Comparison of ENCODE assay signal across 16 mouse cellular contexts in the genomic region with DNA sequence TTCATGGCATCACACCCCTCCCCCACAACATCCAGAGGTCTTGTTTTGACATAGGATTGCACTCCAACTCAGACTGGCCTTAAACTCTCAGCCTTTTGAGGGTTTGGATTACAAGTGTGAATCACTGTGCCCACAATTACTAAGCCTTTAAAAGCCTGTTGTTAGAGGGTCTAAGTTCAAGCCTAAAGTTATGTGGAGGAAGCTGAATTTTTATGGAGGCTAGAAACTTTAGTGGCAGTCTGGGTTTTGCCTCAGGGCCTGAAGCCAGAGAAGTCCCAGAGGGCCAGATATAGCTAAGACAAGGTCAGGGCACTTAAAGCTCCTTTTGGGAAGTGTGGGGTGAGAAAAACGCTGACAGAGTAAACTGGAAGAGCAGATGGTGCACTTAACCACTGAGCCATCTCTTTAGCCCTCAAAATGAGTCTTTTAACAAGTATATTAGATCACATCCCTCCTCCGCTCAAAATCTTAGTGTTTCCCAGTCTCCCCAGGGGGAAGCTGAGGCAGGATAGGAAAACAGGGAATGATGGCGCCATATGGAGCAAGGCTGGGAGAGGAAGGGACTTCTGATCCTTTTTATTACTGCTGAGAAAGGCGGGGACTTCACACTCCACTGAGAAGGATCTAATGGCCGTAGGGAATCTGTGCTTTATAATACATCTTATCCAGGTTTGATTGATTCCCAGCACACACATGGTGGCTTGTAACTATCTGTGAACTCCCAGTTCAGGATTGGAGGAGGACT. TPM values are rescaled to one million over a fixed set of nuclear protein-coding genes. Genes with fewer than 3 reads are reported as not detected.
DNase-seq lines count a peak whose midpoint lies in the region; ATAC-seq and TF ChIP-seq lines count a peak whose summit lies in the region.
"Had no signal": no experiment of that assay in that cellular context is flagged by ENCODE, and none has a peak within 500 bp of the region (broad histone marks: within the 10 kb centered on the region; RNA-seq: fewer than 3 reads in every experiment).

No protein-coding gene starts in this region.

- H3K27me3 ChIP-seq in liver, embryonic 11.5 days (replicated peaks; ENCODE audit: control insufficient read depth, insufficient read depth, low read length) = no peaks in the 10 kb centered on the region

- no peaks in the 10 kb centered on the region for H3K4me1 ChIP-seq in liver, embryonic 11.5 days (replicated peaks; ENCODE audit: control insufficient read depth, insufficient read depth, low read length)

- H3K4me2 ChIP-seq in liver, embryonic 11.5 days = no peak overlapping the region

- H3K9me3 ChIP-seq in liver, embryonic 11.5 days (ENCODE audit: control insufficient read depth, low read length) = no peaks in the 10 kb centered on the region
- H3K9me3 ChIP-seq: midbrain, embryonic 10.5 days had no signal

- ATAC-seq in liver, embryonic 11.5 days (replicated peaks; ENCODE audit: low FRiP score) = no peak
- ATAC-seq: forebrain, embryonic 14.5 days; lung, postnatal 0 days had no signal

- TF ChIP-seq CTCF in gastrocnemius, adult 2 months (IDR thresholded peaks at IDR 0.05) = no peak

- 0 out of 2 replicates have a peak overlapping the region, but pooled peaks have one; percentile 6 for H3K27ac ChIP-seq in gastrocnemius, adult 2 months
- no peak overlapping the region for H3K27ac ChIP-seq in liver, embryonic 11.5 days (ENCODE audit: low read depth, low read length)
- H3K27ac ChIP-seq: midbrain, embryonic 10.5 days had no signal

- H3K36me3 ChIP-seq in liver, embryonic 11.5 days (ENCODE audit: control insufficient read depth, insufficient read depth, low read length) = no peaks in the 10 kb centered on the region
- H3K36me3 ChIP-seq: midbrain, embryonic 10.5 days had no signal

- no peak overlapping the region for H3K4me3 ChIP-seq in gastrocnemius, adult 2 months
- H3K4me3 ChIP-seq in liver, embryonic 11.5 days (ENCODE audit: low read depth, low read length) = no peak overlapping the region
- H3K4me3 ChIP-seq: midbrain, embryonic 10.5 days had no signal

- no peak for DNase-seq in gastrocnemius, adult 2 months
- no peak for DNase-seq in gastrocnemius, postnatal 25 days
- peak; percentile 89 for DNase-seq in 3T3-L1 (ENCODE audit: low read depth, low spot score)
- peak; percentile 46 for DNase-seq in adipocyte (ENCODE audit: low spot score)
- DNase-seq in kidney, postnatal 25 days = peak; percentile 44 to 46
- DNase-seq in liver, embryonic 11.5 days (ENCODE audit: low spot score) = no peak
- DNase-seq in gastrocnemius, postnatal 10 days = no peak
- DNase-seq in spleen, postnatal 14 days (ENCODE audit: low spot score in 2 of 2) = no peak
- DNase-seq: cerebellum, adult 11-12 months; heart, postnatal 36 days had no signal

- intact Hi-C loops in gastrocnemius, adult 2 months (cut with DNase I) = no loop called here

- WGBS in liver, embryonic 11.5 days = 58% methylated on average over 5 of the region's 5 CpGs

- H3K9ac ChIP-seq in liver, embryonic 11.5 days (ENCODE audit: low read depth, low read length) = no peak overlapping the region

RNA-seq across cellular contexts. Expression of a gene that starts 10.5 kb away (rescaled TPM):
- not detected for total RNA-seq in gastrocnemius, adult 2 months (2021)
- total RNA-seq in gastrocnemius, postnatal 25 days (2021) = not detected
- polyA plus RNA-seq in liver, embryonic 11.5 days (2014; fragmentation: Nextera tagmentation; extraction: Ambion mirVana) = not detected in 2 replicates
- total RNA-seq in gastrocnemius, postnatal 10 days (2021) = 1 to 10 TPM in 1 of 2 experiments, under 1 TPM in 1; 0.49 to 1.6 TPM
- total RNA-seq: CH12.LX; heart, postnatal 36 days; liver, adult 2 months had no signal
- polyA plus RNA-seq: forebrain, embryonic 14.5 days; liver, adult 2 months; midbrain, embryonic 10.5 days had no signal

RNA-seq across cellular contexts. Expression of a gene that starts 12.8 kb away (rescaled TPM):
- 10 to 100 TPM; 52.3 to 67.7 TPM for total RNA-seq in gastrocnemius, adult 2 months (2021)
- total RNA-seq in gastrocnemius, postnatal 25 days (2021) = 10 to 100 TPM; 62.7 to 69.8 TPM
- polyA plus RNA-seq in liver, embryonic 11.5 days (2014; fragmentation: Nextera tagmentation; extraction: Ambion mirVana) = 52.5 and 58.1 TPM in 2 replicates
- total RNA-seq in gastrocnemius, postnatal 10 days (2021) = 100 to 1,000 TPM; 124 to 128 TPM
- total RNA-seq: CH12.LX had no signal

RNA-seq across cellular contexts. Expression of a gene that starts 23.2 kb away (rescaled TPM):
- total RNA-seq in gastrocnemius, adult 2 months (2021) = under 1 TPM in 1 of 2 experiments, not detected in 1; 0.36 TPM
- under 1 TPM; 0.29 to 0.67 TPM for total RNA-seq in gastrocnemius, postnatal 25 days (2021)
- polyA plus RNA-seq in liver, embryonic 11.5 days (2014; fragmentation: Nextera tagmentation; extraction: Ambion mirVana) = not detected in 2 replicates
- under 1 TPM in 1 of 2 experiments, not detected in 1; 0.23 TPM for total RNA-seq in gastrocnemius, postnatal 10 days (2021)
- total RNA-seq: CH12.LX; liver, adult 2 months had no signal
- polyA plus RNA-seq: cortical plate, adult 2 months; forebrain, embryonic 14.5 days; liver, adult 2 months; midbrain, embryonic 10.5 days had no signal

RNA-seq across cellular contexts. Expression of a gene that starts 35.6 kb away (rescaled TPM):
- total RNA-seq in gastrocnemius, adult 2 months (2021) = 10 to 100 TPM; 11.9 to 15.5 TPM
- 10 to 100 TPM in 1 of 2 experiments, 1 to 10 TPM in 1; 9.5 to 16.8 TPM for total RNA-seq in gastrocnemius, postnatal 25 days (2021)
- 21.4 and 22.7 TPM in 2 replicates for polyA plus RNA-seq in liver, embryonic 11.5 days (2014; fragmentation: Nextera tagmentation; extraction: Ambion mirVana)
- total RNA-seq in gastrocnemius, postnatal 10 days (2021) = 10 to 100 TPM; 15.8 to 17.9 TPM

RNA-seq across cellular contexts. Expression of a gene that starts 35.7 kb away (rescaled TPM):
- 100 to 1,000 TPM; 151 to 202 TPM for total RNA-seq in gastrocnemius, adult 2 months (2021)
- total RNA-seq in gastrocnemius, postnatal 25 days (2021) = 100 to 1,000 TPM; 112 to 150 TPM
- polyA plus RNA-seq in liver, embryonic 11.5 days (2014; fragmentation: Nextera tagmentation; extraction: Ambion mirVana) = 16.5 and 21.9 TPM in 2 replicates
- 10 to 100 TPM; 37.5 to 44.2 TPM for total RNA-seq in gastrocnemius, postnatal 10 days (2021)

Comparison
In these comparisons a context has a peak if more than half of its experiments do, and no peak if none do; other contexts are left out.
1. DNase-seq: peak in 3T3-L1 (single experiment), adipocyte (single experiment) and kidney, postnatal 25 days (2 of 2); none in gastrocnemius, adult 2 months (single experiment), gastrocnemius, postnatal 25 days (single experiment), liver, embryonic 11.5 days (single experiment), gastrocnemius, postnatal 10 days (single experiment) and spleen, postnatal 14 days (0 of 2).